Mouse (Mus musculus): ENCODE results near the gene Fam171a1.
"Not testable (repeated sequence)": the region's sequence is repeated elsewhere in the genome, so short reads cannot be mapped to it uniquely, and the experiment has no call there.

Gene Fam171a1

GRCm38 (mm10) chr2:3113866-3114265 lies at the start of gene Fam171a1:
Gene Fam171a1, plus strand, starts transcription at chr2:3114224.
- DNase-seq (ENCODE audit: low spot score), result no peak

GRCm38 (mm10) chr2:3069140-3069539 lies 44.9 kb upstream of the Fam171a1 start:
- DNase-seq (ENCODE audit: low spot score), result no peak

GRCm38 (mm10) chr2:3088361-3088760 lies 25.7 kb upstream of the Fam171a1 start:
- DNase-seq (ENCODE audit: low spot score), result not testable (repeated sequence)

GRCm38 (mm10) chr2:3089274-3089673 lies 24.8 kb upstream of the Fam171a1 start:
- DNase-seq (ENCODE audit: low spot score), result no peak

GRCm38 (mm10) chr2:3096101-3096500 lies 17.9 kb upstream of the Fam171a1 start:
- no peak for DNase-seq (ENCODE audit: low spot score)

GRCm38 (mm10) chr2:3099971-3100370 lies 14.1 kb upstream of the Fam171a1 start:
- no peak for DNase-seq (ENCODE audit: low spot score)

GRCm38 (mm10) chr2:3101292-3101957 lies 12.6 kb upstream of the Fam171a1 start:
- DNase-seq (ENCODE audit: low spot score), result no peak

- no peak for DNase-seq (ENCODE audit: low spot score)
These were observed 11.7 kb upstream of the Fam171a1 start for GRCm38 (mm10) chr2:3102360-3102759.

GRCm38 (mm10) chr2:3107471-3107870 lies 6.6 kb upstream of the Fam171a1 start:
- no peak for DNase-seq (ENCODE audit: low spot score)

GRCm38 (mm10) chr2:3108431-3108830 lies 5.6 kb upstream of the Fam171a1 start:
- DNase-seq (ENCODE audit: low spot score), result no peak

GRCm38 (mm10) chr2:3108834-3109233 lies 5.2 kb upstream of the Fam171a1 start:
- no peak for DNase-seq (ENCODE audit: low spot score)

GRCm38 (mm10) chr2:3117855-3118202 lies 3.8 kb downstream of the Fam171a1 start:
- DNase-seq (ENCODE audit: low spot score), result no peak

- peak; percentile 87 for DNase-seq (ENCODE audit: low spot score)
These were observed 4.3 kb downstream of the Fam171a1 start for GRCm38 (mm10) chr2:3118203-3118941.

GRCm38 (mm10) chr2:3118969-3119368 lies 4.9 kb downstream of the Fam171a1 start:
- DNase-seq (ENCODE audit: low spot score), result no peak

- no peak for DNase-seq (ENCODE audit: low spot score)
These were observed 5.4 kb downstream of the Fam171a1 start for GRCm38 (mm10) chr2:3119371-3119935.

GRCm38 (mm10) chr2:3122571-3122970 lies 8.5 kb downstream of the Fam171a1 start:
- no peak for DNase-seq (ENCODE audit: low spot score)

- no peak for DNase-seq (ENCODE audit: low spot score)
These were observed 13.3 kb downstream of the Fam171a1 start for GRCm38 (mm10) chr2:3127256-3127883.

- DNase-seq (ENCODE audit: low spot score), result no peak
These were observed 14.4 kb downstream of the Fam171a1 start for GRCm38 (mm10) chr2:3128344-3128871.

- no peak for DNase-seq (ENCODE audit: low spot score)
These were observed 14.9 kb downstream of the Fam171a1 start for GRCm38 (mm10) chr2:3128910-3129309.

GRCm38 (mm10) chr2:3132473-3132872 lies 18.4 kb downstream of the Fam171a1 start:
- DNase-seq (ENCODE audit: low spot score), result no peak

- no peak for DNase-seq (ENCODE audit: low spot score)
These were observed 20.7 kb downstream of the Fam171a1 start for GRCm38 (mm10) chr2:3134580-3135296.

GRCm38 (mm10) chr2:3135297-3135684 lies 21.3 kb downstream of the Fam171a1 start:
- DNase-seq (ENCODE audit: low spot score), result no peak

All from ovary, postnatal 14 days (tissue).